Mouse (Mus musculus) intestine, embryonic 14.5 days (tissue): Measurements from ENCODE around the gene Postn. TPM values are rescaled to one million over a fixed set of nuclear protein-coding genes. Genes with fewer than 3 reads are reported as not detected.

Source experiments
- ATAC-seq: fragments of 200-750 bp; cut with Nextera tagmentation; replicated peaks from 2 replicates; pipeline ENCODE4 v1.8.0; 2017; ENCODE audit warnings: low read depth, moderate number of reproducible peaks, moderate TSS enrichment, moderate library complexity; ENCODE audit not compliant: low FRiP score, low TSS enrichment
- DNase-seq: peaks from one replicate; pipeline ENCODE4 v3.0.0-alpha.2; 2018; ENCODE audit warnings: low spot score
- H3K27ac ChIP-seq: fragments of 300-500 bp; sonication (generic); 2 replicates; pipeline ENCODE4 v1.5.1; 2014; ENCODE audit warnings: low read depth, mild to moderate bottlenecking, control low read depth
- H3K27me3 ChIP-seq: fragments of 300-500 bp; sonication (generic); replicated peaks from 2 replicates; pipeline ENCODE4 v1.6.1; 2014; ENCODE audit warnings: low read length, control low read depth; ENCODE audit not compliant: control insufficient read depth, insufficient read depth
- H3K36me3 ChIP-seq: fragments of 300-500 bp; sonication (generic); 2 replicates; pipeline ENCODE4 v1.6.1; 2014; ENCODE audit warnings: low read length, control low read depth; ENCODE audit not compliant: control insufficient read depth, insufficient read depth
- H3K4me1 ChIP-seq: fragments of 300-500 bp; sonication (generic); replicated peaks from 2 replicates; pipeline ENCODE4 v1.6.1; 2014; ENCODE audit warnings: low read length, control low read depth, mixed read lengths; ENCODE audit not compliant: control insufficient read depth, insufficient read depth
- H3K4me2 ChIP-seq: fragments of 300-500 bp; sonication (generic); 2 replicates; pipeline ENCODE4 v1.6.1; 2014; ENCODE audit warnings: low read length
- H3K4me3 ChIP-seq: fragments of 300-500 bp; sonication (generic); 2 replicates; pipeline ENCODE4 v1.5.1; 2014; ENCODE audit warnings: low read depth, low read length, control low read depth, mixed read lengths
- H3K9ac ChIP-seq: fragments of 300-500 bp; sonication (generic); 2 replicates; pipeline ENCODE4 v1.6.1; 2014; ENCODE audit warnings: mild to moderate bottlenecking, low read length
- H3K9me3 ChIP-seq: fragments of 300-500 bp; sonication (generic); 2 replicates; pipeline ENCODE4 v1.6.1; 2016; ENCODE audit warnings: low read length, control low read depth; ENCODE audit not compliant: control insufficient read depth
- WGBS: fragments of 180-500 bp; shearing (Covaris S2); extraction: QIAGEN DNeasy Blood & Tissue Kit; methylation state at CpG from one replicate; pipeline ENCODE4 v1.1.7; 2014; 5-methylcytosine and 5-hydroxymethylcytosine counted together
- polyA plus RNA-seq: library from polyadenylated mRNA; unstranded; fragments of >200 nt; fragmentation: Nextera tagmentation; extraction: Ambion mirVana; gene quantifications from 2 replicates; pipeline ENCODE4 v1.2.1, GENCODE M21; 2014

Postn gene
- polyA plus RNA-seq, 1 experiment from 2014 or later: 122 TPM

DNA sequence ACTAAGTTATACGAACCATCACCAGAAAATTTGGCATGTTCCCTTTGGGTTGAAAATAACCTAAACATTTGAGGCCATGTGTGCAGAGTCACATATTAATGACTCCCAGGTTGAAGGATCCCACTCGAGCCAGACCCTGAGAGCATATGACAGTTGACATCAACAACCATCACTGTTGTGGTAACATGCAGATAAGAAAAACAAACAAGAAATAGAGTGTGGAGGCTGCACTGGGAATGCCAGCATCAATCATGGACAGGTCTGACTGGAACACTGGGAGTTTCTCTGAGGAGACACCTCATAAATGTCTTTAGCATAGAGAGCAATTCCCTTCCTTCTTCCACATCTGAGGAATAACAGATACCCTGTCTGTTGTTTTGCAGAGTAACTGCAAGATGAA lies 45.7 kb downstream of the Postn start:
- Histone ChIP-seq H3K4me3 (no peak overlapping the region), H3K4me2 (no peak overlapping the region), H3K27ac (no peak overlapping the region), H3K4me1 (no peaks in the 10 kb centered on the region), H3K9me3 (no peaks in the 10 kb centered on the region), H3K36me3 (no peaks in the 10 kb centered on the region), H3K9ac (no peak overlapping the region), H3K27me3 (no peaks in the 10 kb centered on the region)
- ATAC-seq (no peak), DNase-seq (no peak)
- 20% methylated on average over 2 of the region's 2 CpGs for WGBS

DNA sequence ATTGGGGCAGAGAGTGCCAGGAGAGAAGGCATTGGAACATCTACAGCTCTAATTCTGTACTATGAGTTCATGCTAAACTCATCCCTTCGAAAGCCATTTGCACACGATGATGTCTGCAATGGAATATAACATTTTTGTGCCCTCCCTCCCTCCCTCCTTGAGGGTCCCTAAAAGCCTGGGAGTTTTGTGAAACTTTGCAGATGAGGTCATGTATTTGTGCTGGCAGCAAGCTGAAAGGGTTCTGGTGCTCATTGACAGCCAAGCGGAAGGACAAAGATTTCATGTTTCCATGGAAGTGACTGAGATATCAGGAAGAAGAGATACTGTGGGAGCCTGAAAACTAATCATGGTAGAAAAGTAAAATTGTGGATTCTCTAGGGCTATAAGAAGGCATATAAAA lies 50.1 kb downstream of the Postn start:
- 78% methylated on average over 3 of the region's 3 CpGs for WGBS
- H3K9me3 ChIP-seq: no peaks in the 10 kb centered on the region
- ATAC-seq: no peak
- no peak overlapping the region for H3K9ac ChIP-seq
- no peak overlapping the region for H3K4me2 ChIP-seq
- no peak for DNase-seq
- no peak overlapping the region for H3K4me3 ChIP-seq
- H3K27me3 ChIP-seq: no peaks in the 10 kb centered on the region
- H3K36me3 ChIP-seq: no peaks in the 10 kb centered on the region
- H3K27ac ChIP-seq: no peak overlapping the region
- H3K4me1 ChIP-seq: no peaks in the 10 kb centered on the region

DNA sequence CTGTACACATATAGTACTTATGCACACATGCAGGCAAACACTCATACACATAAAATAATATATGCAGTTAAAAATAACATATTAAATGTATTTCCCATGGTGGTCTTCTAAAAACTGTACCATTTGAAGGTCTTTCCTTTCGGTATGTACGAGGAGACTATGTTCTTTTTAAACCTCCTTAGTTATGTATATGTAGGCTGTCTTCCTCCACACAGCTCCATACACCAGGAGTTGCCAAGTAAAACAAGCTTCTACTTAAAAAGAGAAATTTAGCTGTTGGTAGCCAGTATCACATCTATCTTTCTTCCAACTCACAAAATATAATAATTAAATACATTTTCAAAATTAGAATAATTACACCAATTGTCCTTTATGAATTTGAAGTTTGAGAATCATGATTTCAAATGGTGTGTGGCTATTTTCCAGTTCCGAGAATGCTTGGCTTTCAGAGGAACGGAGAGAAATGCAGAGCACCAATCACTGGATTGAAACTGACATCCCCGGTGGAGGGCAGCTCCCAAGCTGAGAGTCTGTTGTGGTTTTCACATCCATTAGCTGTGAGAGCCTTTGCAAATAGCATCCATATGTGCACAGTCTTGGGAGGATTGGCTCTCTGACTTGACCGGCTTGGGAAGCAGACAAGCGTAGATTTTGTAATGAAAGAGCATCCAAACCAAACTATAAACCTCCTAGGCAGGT lies 52.1 kb downstream of the Postn start:
- 67% methylated on average over 7 of the region's 7 CpGs for WGBS
- DNase-seq: no peak
- H3K27ac ChIP-seq: no peak overlapping the region

DNA sequence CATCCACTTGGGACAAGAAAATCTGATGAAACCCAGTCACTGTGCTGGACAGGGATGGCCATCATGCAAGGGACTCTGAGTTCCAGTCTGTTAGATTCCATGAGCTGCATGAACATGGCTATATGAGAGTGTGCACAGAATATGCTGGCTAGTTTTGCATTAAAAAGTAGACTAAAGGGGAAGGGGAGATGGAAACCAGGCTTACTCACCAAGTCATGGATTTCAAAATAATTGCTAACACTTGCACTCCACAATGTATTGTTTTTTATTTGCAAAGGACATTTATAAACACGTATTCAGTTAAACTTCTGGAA lies 52.6 kb downstream of the Postn start:
- Histone ChIP-seq H3K36me3 (no peaks in the 10 kb centered on the region), H3K27ac (no peak overlapping the region), H3K4me2 (no peak overlapping the region), H3K9me3 (no peaks in the 10 kb centered on the region), H3K9ac (no peak overlapping the region), H3K4me1 (peaks cover 8% of the 10 kb centered on the region), H3K4me3 (no peak overlapping the region), H3K27me3 (no peaks in the 10 kb centered on the region)
- WGBS: 52% methylated on average over 1 of the region's 1 CpGs
- ATAC-seq (no peak), DNase-seq (no peak)

More for the DNA sequence above, 52.1 kb downstream of the Postn start:
- Histone ChIP-seq H3K9me3 (no peaks in the 10 kb centered on the region), H3K9ac (no peak overlapping the region), H3K27me3 (no peaks in the 10 kb centered on the region), H3K4me3 (no peak overlapping the region), H3K4me1 (peaks cover 4% of the 10 kb centered on the region), H3K36me3 (no peaks in the 10 kb centered on the region), H3K4me2 (no peak overlapping the region)
- no peak for ATAC-seq

DNA sequence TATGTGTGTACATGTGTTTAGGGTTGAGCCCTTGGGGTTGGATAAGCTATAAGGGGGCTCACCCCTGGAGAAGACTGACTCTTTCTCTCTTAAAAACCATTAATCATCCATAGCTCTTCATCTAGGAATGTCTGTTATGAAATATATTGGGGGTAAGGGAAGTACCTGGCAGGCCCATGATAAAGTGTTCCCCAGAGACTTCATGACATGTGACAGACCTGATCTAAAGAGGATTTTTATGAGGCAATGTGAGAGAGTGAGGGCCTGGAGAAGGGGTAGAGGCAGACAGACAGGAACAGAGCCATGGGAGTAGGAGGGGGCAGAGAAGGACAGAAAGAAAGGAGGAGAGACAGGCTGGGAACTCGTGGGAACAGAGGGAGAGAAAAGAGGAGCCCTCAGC lies 53.5 kb downstream of the Postn start:
- Histone ChIP-seq H3K27ac (no peak overlapping the region), H3K9ac (no peak overlapping the region), H3K4me2 (no peak overlapping the region), H3K4me3 (no peak overlapping the region), H3K27me3 (no peaks in the 10 kb centered on the region), H3K9me3 (no peaks in the 10 kb centered on the region), H3K36me3 (no peaks in the 10 kb centered on the region), H3K4me1 (peaks cover 8% of the 10 kb centered on the region)
- no peak for DNase-seq
- ATAC-seq: no peak
- WGBS: 58% methylated on average over 1 of the region's 1 CpGs

DNA sequence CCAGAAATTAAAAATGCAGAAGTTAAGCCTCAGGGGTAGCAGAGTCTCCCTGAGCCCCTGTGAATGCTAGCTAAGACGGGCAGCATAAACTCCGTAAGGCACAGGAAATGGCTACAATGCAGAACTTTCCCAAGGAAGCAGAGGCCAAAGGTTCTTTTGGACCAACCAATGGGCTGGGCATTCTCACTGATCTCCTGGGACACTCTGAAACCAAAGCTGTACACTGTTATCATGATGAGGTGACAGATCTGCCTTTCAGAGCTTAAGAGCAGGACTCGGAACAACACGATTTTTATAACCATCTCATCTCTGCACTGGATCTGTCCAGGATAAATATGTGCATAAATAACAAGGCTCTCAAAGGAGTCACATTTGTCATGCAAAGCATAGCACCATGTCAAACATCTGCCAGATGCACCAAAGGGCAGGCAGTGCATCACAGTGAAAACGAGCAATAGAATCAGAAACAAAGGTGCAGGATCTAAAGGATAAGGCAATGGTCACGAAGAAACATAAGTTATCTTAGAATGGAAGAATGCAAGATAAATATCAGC lies 57.0 kb downstream of the Postn start:
- DNase-seq: no peak
- H3K27ac ChIP-seq: no peak overlapping the region
- no peak overlapping the region for H3K9ac ChIP-seq
- H3K4me1 ChIP-seq: peaks cover 12% of the 10 kb centered on the region
- no peak overlapping the region for H3K4me2 ChIP-seq
- H3K4me3 ChIP-seq: no peak overlapping the region
- no peaks in the 10 kb centered on the region for H3K9me3 ChIP-seq
- WGBS: 30% methylated on average over 6 of the region's 6 CpGs
- ATAC-seq: no peak
- H3K36me3 ChIP-seq: no peaks in the 10 kb centered on the region
- H3K27me3 ChIP-seq: no peaks in the 10 kb centered on the region

DNA sequence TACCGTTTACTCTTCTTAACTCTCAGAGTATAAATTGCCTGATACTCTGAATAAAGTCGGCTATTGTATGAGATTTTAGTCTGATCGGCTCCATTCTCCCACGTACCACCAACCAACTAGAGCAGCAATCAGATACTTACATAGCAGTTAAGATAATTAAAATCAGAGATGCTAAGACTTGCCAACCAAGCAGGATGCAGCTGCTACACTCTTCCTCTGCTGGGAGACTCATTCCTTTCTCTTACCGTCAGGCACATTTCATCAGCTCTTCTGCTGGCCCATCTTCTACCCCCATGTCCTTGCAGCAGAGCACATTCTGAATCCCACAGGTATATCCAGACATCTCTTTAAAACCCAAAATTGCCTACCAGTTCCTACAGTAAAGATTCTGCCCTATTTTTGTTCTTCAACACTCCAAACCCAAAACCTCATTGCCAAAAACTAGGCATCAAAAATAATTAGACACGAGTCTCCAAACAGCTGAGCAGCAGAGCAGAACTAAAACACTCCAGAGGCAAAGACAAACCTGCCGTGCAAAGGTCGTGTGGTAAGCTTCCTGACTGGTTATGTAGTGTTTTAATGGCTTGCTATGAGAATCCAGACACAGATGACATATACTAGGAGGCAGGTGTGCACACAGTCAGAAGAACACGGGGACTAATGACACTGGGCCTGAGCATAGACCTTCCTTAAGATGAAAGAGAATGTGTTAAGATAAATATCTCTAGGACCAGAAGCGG lies 59.5 kb downstream of the Postn start:
- no peak overlapping the region for H3K9ac ChIP-seq
- 49% methylated on average over 10 of the region's 10 CpGs for WGBS
- no peaks in the 10 kb centered on the region for H3K36me3 ChIP-seq
- no peaks in the 10 kb centered on the region for H3K9me3 ChIP-seq
- no peak for DNase-seq
- H3K4me3 ChIP-seq: no peak overlapping the region
- no peaks in the 10 kb centered on the region for H3K27me3 ChIP-seq
- ATAC-seq: peak; percentile 60
- peaks cover 12% of the 10 kb centered on the region for H3K4me1 ChIP-seq
- no peak overlapping the region for H3K4me2 ChIP-seq
- H3K27ac ChIP-seq: peak overlapping the region; percentile 12; the same call in 1 of the 2 replicates

DNA sequence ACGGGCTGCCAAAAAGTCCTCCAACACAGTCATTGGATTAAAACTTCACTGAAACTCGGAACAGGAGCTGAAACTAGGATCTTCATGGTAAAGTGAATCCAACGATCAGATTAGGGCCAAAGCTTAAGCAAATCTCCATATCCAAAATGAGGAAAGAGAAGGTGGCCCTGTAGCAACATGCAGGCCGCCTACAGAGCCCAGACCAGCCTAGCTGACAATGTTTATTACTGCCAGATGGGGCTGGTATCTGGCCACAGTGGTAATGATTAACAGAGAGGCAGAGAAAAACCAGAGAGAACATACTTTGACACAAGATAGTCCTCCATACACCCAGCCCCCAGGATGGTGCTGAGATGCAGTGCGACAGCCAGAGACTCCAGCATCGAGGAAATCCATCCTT lies 60.1 kb downstream of the Postn start:
- H3K4me3 ChIP-seq: no peak overlapping the region
- DNase-seq (no peak), ATAC-seq (peak; percentile 94)
- H3K4me2 ChIP-seq: no peak overlapping the region
- H3K27ac ChIP-seq: peak overlapping the region; percentile 12; the same call in 1 of the 2 replicates
- 45% methylated on average over 6 of the region's 6 CpGs for WGBS
- no peak overlapping the region for H3K9ac ChIP-seq
- H3K9me3 ChIP-seq: no peaks in the 10 kb centered on the region
- H3K27me3 ChIP-seq: no peaks in the 10 kb centered on the region
- peaks cover 12% of the 10 kb centered on the region for H3K4me1 ChIP-seq
- no peaks in the 10 kb centered on the region for H3K36me3 ChIP-seq
